Mouse (Mus musculus) forebrain, embryonic 15.5 days (tissue): Measurements from ENCODE around the gene Ate1. TPM values are rescaled to one million over a fixed set of nuclear protein-coding genes. Genes with fewer than 3 reads are reported as not detected.

Experiments
- ATAC-seq: fragments of 200-750 bp; cut with Nextera tagmentation; replicated peaks from 2 replicates; pipeline ENCODE4 v1.8.0; 2017; ENCODE audit warnings: mild to moderate bottlenecking, moderate TSS enrichment, moderate library complexity
- H3K27ac ChIP-seq: fragments of 300-500 bp; sonication (generic); replicated peaks from 2 replicates; pipeline ENCODE4 v1.5.1; 2015; ENCODE audit warnings: mild to moderate bottlenecking, inconsistent platforms
- H3K27me3 ChIP-seq: fragments of 300-500 bp; sonication (generic); 2 replicates; pipeline ENCODE4 v1.6.1; 2015; ENCODE audit warnings: inconsistent platforms
- H3K36me3 ChIP-seq: fragments of 300-500 bp; sonication (generic); 2 replicates; pipeline ENCODE4 v1.6.1; 2015; ENCODE audit warnings: mild to moderate bottlenecking, inconsistent platforms
- H3K4me1 ChIP-seq: fragments of 300-500 bp; sonication (generic); 2 replicates; pipeline ENCODE4 v1.6.1; 2015; ENCODE audit warnings: inconsistent platforms
- H3K4me2 ChIP-seq: fragments of 300-500 bp; sonication (generic); replicated peaks from 2 replicates; pipeline ENCODE4 v1.6.1; 2015; ENCODE audit warnings: mild to moderate bottlenecking, inconsistent platforms
- H3K4me3 ChIP-seq: fragments of 300-500 bp; sonication (generic); 2 replicates; pipeline ENCODE4 v1.5.1; 2015; ENCODE audit warnings: mild to moderate bottlenecking, inconsistent platforms
- H3K9ac ChIP-seq: fragments of 300-500 bp; sonication (generic); replicated peaks from 2 replicates; pipeline ENCODE4 v1.6.1; 2015; ENCODE audit warnings: mild to moderate bottlenecking, inconsistent platforms
- H3K9me3 ChIP-seq: fragments of 300-500 bp; sonication (generic); 2 replicates; pipeline ENCODE4 v1.6.1; 2016; ENCODE audit warnings: inconsistent platforms
- WGBS: fragments of 180-500 bp; shearing (Covaris S2); methylation state at CpG from one replicate; pipeline ENCODE4 v1.1.7; 2015; ENCODE audit warnings: mixed read lengths; 5-methylcytosine and 5-hydroxymethylcytosine counted together
- polyA plus RNA-seq: library from polyadenylated mRNA; unstranded; fragments of >200 nt; fragmentation: Nextera tagmentation; extraction: Ambion mirVana; gene quantifications from 2 replicates; pipeline ENCODE4 v1.2.1, GENCODE M21; 2015

The Ate1 gene
- polyA plus RNA-seq, 1 experiment from 2014 or later = 87.5 TPM

GRCm38 (mm10) chr7:130382126-130382525, 138.0 kb downstream of the Ate1 start:
- H3K4me3 ChIP-seq = no peak overlapping the region
- H3K4me2 ChIP-seq = no peak overlapping the region
- H3K9ac ChIP-seq = no peak overlapping the region
- no peak; the same call in 1 of the 2 replicates for ATAC-seq
- peak overlapping the region; percentile 74 for H3K27ac ChIP-seq
- H3K27me3 ChIP-seq = no peaks in the 10 kb centered on the region
- no peaks in the 10 kb centered on the region for H3K9me3 ChIP-seq
- peaks cover 38% of the 10 kb centered on the region for H3K4me1 ChIP-seq
- no peaks in the 10 kb centered on the region for H3K36me3 ChIP-seq
- WGBS = 68% methylated on average over 13 of the region's 13 CpGs

- Histone ChIP-seq H3K9ac (no peak overlapping the region), H3K36me3 (no peaks in the 10 kb centered on the region), H3K4me1 (peaks cover 31% of the 10 kb centered on the region), H3K27ac (peak overlapping the region; percentile 74), H3K4me2 (no peak overlapping the region), H3K4me3 (no peak overlapping the region), H3K27me3 (no peaks in the 10 kb centered on the region), H3K9me3 (no peaks in the 10 kb centered on the region)
- 13% methylated on average over 8 of the region's 8 CpGs for WGBS
- peak; percentile 82 for ATAC-seq
These were observed 138.7 kb downstream of the Ate1 start for GRCm38 (mm10) chr7:130381387-130381951.

DNA sequence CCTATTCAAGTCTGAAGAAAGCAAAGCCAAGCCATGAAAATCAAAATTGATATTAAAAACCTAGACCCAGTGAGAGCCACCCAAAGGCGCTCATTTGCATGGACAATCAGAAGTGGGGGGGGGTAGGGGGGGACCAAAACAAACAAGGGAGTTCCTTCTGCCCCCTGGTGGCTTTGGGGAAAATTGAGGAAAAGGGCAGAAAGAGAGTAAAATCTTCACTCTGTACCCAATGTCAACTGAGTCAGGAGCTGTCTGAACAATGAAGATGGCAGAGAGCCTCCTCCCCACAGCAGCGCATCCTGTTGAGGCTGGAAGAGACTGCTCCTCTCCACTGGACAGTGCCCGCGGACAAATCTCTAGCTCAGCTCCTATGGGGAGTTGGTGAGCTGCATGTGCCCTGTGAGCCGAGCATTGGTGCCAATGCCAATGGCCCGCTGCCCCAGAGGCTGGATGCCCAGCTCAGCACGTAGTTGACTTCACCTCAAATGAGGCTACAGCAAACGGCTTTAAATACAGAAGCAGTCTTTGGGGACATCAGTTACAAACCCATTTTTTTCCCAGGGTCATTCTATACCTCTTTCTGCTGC, 139.3 kb downstream of the Ate1 start:
- Histone ChIP-seq H3K36me3 (no peaks in the 10 kb centered on the region), H3K4me2 (no peak overlapping the region), H3K27ac (peak overlapping the region; percentile 74), H3K4me1 (peaks cover 25% of the 10 kb centered on the region), H3K4me3 (no peak overlapping the region), H3K9ac (no peak overlapping the region), H3K27me3 (no peaks in the 10 kb centered on the region), H3K9me3 (no peaks in the 10 kb centered on the region)
- ATAC-seq = 0 out of 2 replicates have a peak, but pooled peaks have one; percentile 15
- 71% methylated on average over 8 of the region's 8 CpGs for WGBS

DNA sequence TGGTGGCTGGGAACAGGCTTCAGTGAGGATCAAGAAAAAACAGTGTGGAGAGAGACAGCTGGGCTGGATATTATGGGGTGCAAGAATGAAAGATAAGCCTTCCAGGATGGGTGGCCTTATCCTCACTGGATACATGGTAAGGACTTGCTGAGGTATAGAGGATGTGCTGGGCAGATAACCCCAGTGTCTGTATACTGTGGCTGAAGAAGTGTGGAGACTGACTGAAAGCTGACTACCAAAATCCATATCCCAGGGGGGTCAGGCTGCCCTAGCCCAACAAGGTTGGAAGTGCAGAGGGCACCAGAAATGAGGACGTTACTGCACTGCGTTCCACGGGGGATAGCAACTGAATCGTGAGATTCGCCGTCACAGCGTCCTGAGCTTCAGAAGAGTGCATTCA, 139.8 kb downstream of the Ate1 start:
- Histone ChIP-seq H3K27ac (no peak overlapping the region; the same call in 1 of the 2 replicates), H3K27me3 (no peaks in the 10 kb centered on the region), H3K9ac (no peak overlapping the region), H3K9me3 (no peaks in the 10 kb centered on the region), H3K4me3 (no peak overlapping the region), H3K4me2 (no peak overlapping the region), H3K4me1 (peaks cover 20% of the 10 kb centered on the region), H3K36me3 (no peaks in the 10 kb centered on the region)
- 93% methylated on average over 7 of the region's 7 CpGs for WGBS
- no peak for ATAC-seq

- Histone ChIP-seq H3K4me2 (no peak overlapping the region), H3K36me3 (no peaks in the 10 kb centered on the region), H3K9ac (no peak overlapping the region), H3K27ac (no peak overlapping the region), H3K4me3 (no peak overlapping the region), H3K27me3 (no peaks in the 10 kb centered on the region), H3K4me1 (peaks cover 17% of the 10 kb centered on the region), H3K9me3 (no peaks in the 10 kb centered on the region)
- WGBS = 87% methylated on average over 5 of the region's 5 CpGs
- ATAC-seq = no peak
These were observed 140.3 kb downstream of the Ate1 start for GRCm38 (mm10) chr7:130379886-130380285.

- Histone ChIP-seq H3K4me2 (no peak overlapping the region), H3K27ac (no peak overlapping the region), H3K4me1 (peaks cover 17% of the 10 kb centered on the region), H3K4me3 (no peak overlapping the region), H3K9ac (no peak overlapping the region), H3K27me3 (no peaks in the 10 kb centered on the region), H3K9me3 (no peaks in the 10 kb centered on the region), H3K36me3 (no peaks in the 10 kb centered on the region)
- WGBS = 87% methylated on average over 3 of the region's 3 CpGs
- ATAC-seq = no peak
These were observed 141.9 kb downstream of the Ate1 start for GRCm38 (mm10) chr7:130378308-130378707.

DNA sequence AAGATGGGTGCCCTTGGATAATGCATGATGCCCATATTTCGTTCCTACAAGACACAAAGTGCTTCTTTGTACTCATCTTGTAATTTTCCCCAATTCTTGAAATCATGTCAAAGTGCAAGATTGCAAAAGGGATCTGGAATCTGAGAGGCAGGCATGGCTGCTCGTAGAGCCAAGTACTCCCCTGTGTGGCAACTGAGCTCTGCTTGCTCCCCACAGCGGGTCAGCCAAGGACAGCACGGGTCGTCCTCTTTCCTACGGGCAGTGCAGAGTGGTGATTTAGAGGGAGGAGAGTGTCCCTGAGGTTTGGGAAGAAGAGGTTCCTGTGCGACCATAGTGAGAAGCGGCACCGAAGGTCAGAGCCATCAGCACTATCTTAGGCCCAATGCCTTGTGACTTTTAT, 145.9 kb downstream of the Ate1 start:
- Histone ChIP-seq H3K4me1 (peaks cover 9% of the 10 kb centered on the region), H3K9me3 (no peaks in the 10 kb centered on the region), H3K27me3 (no peaks in the 10 kb centered on the region; the same call in 1 of the 2 replicates), H3K4me2 (no peak overlapping the region), H3K4me3 (no peak overlapping the region), H3K36me3 (no peaks in the 10 kb centered on the region), H3K27ac (no peak overlapping the region), H3K9ac (no peak overlapping the region)
- no peak for ATAC-seq
- 91% methylated on average over 9 of the region's 9 CpGs for WGBS

GRCm38 (mm10) chr7:130368827-130369641, 151.1 kb downstream of the Ate1 start:
- Histone ChIP-seq H3K4me3 (0 out of 2 replicates have a peak overlapping the region, but pooled peaks have one; percentile 8), H3K27me3 (no peaks in the 10 kb centered on the region; the same call in 1 of the 2 replicates), H3K27ac (no peak overlapping the region), H3K9me3 (0 out of 2 replicates have a peak, but pooled peaks cover 4% of the 10 kb centered on the region), H3K4me2 (peak overlapping the region; percentile 34), H3K36me3 (no peaks in the 10 kb centered on the region), H3K9ac (peak overlapping the region; percentile 24; the same call in 1 of the 2 replicates), H3K4me1 (peaks cover 32% of the 10 kb centered on the region)
- WGBS = 12% methylated on average over 24 of the region's 24 CpGs
- peak; percentile 65; the same call in 1 of the 2 replicates for ATAC-seq

GRCm38 (mm10) chr7:130368036-130368826, 151.9 kb downstream of the Ate1 start:
- Histone ChIP-seq H3K4me2 (peak overlapping the region; percentile 34), H3K27ac (no peak overlapping the region), H3K4me3 (0 out of 2 replicates have a peak overlapping the region, but pooled peaks have one; percentile 8), H3K9me3 (0 out of 2 replicates have a peak, but pooled peaks cover 4% of the 10 kb centered on the region), H3K9ac (peak overlapping the region; percentile 24), H3K4me1 (peaks cover 32% of the 10 kb centered on the region), H3K27me3 (no peaks in the 10 kb centered on the region; the same call in 1 of the 2 replicates), H3K36me3 (no peaks in the 10 kb centered on the region)
- 9% methylated on average over 13 of the region's 13 CpGs for WGBS
- ATAC-seq = no peak; the same call in 1 of the 2 replicates

DNA sequence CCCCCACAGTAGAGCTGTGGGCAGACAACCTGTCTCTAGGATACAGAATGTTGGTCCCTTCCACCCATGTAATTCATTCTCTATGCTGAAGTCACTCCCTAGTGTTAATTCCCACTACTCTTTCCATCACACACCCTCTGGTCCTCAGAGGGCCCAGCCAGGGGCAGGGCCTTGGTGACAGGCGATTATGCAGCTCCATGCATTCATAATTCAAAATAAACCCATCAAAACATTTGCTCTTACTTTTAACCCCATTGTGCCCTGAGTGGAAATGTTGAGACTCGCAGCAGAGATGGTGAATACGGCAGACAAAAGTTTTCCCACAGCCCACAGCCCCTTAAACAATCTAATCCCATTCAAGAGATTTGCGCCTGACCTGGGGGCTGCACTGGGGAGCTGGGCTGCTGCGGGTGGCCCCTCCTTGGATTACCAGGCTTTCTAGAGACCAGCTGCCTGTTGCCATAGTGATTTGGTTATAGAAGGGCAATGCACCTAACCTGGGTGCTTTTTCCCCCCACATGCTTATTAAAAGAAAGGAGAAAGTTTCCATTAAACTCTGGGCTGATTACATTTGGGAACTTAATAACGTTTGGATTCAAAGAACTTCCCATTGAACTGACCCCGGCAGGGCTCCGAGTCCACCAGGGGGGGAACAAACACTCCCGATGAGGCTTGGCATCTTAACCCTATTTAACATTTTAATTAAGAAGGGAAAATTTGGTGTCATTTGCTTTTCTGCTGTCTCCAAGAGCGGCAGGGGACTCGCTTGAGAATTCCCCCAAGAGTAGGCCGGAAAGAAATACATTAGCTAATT, 152.7 kb downstream of the Ate1 start:
- Histone ChIP-seq H3K4me1 (peaks cover 32% of the 10 kb centered on the region), H3K4me3 (no peak overlapping the region), H3K4me2 (no peak overlapping the region), H3K27me3 (no peaks in the 10 kb centered on the region; the same call in 1 of the 2 replicates), H3K27ac (no peak overlapping the region), H3K36me3 (no peaks in the 10 kb centered on the region), H3K9ac (no peak overlapping the region), H3K9me3 (0 out of 2 replicates have a peak, but pooled peaks cover 4% of the 10 kb centered on the region)
- WGBS = 4% methylated on average over 12 of the region's 12 CpGs
- peak; percentile 85 for ATAC-seq

GRCm38 (mm10) chr7:130365711-130366110, 154.5 kb downstream of the Ate1 start:
- WGBS = 96% methylated on average over 10 of the region's 10 CpGs
- Histone ChIP-seq H3K4me3 (no peak overlapping the region), H3K4me2 (no peak overlapping the region), H3K36me3 (no peaks in the 10 kb centered on the region), H3K27ac (no peak overlapping the region), H3K27me3 (no peaks in the 10 kb centered on the region; the same call in 1 of the 2 replicates), H3K9ac (no peak overlapping the region), H3K9me3 (0 out of 2 replicates have a peak, but pooled peaks cover 4% of the 10 kb centered on the region), H3K4me1 (peaks cover 32% of the 10 kb centered on the region)
- ATAC-seq = no peak
